Mouse (Mus musculus): ENCODE results near the gene Mfsd14a.

The Mfsd14a gene

DNA sequence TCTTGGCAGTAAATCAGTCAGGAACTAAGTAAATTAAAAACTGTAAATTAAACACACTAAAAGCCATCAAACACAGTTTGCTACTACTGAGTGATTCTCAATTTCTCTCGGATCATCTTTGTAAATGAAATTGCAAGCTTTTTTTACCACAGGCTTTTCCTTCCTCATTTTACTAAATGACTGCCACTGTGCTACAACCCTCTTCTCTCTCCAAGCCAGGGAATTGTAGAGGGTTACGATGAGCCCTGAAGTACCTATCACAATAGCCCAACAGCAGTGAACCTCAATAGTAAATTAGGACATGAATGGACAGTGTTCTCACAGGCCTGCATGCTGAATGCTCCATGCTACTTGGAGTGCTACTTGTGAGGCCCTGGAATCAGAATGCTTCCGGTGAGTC is 28.4 kb downstream of the Mfsd14a start:
- no peak for TF ChIP-seq GATA4 (IDR thresholded peaks at IDR 0.05; ENCODE audit: insufficient replicate concordance, low read length)

DNA sequence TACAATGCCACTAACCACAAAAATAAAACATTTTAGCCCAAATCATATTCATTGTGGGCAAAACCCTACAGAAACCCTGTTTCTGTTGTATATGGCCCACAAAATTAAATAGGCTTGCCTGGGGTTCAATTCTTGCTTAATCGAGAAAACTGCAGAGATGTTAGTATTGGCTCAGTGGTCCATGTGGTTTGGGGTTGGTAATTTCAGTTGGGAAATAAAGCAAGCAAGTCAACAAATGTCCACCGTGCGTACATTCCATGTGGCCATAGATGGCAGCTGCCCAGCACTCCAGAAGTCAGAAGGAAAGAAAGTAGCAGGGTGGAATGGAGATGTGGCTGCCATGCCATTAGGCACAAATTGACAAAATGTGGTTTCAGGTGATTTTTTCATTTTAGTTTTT is 29.5 kb downstream of the Mfsd14a start:
- TF ChIP-seq GATA4 (IDR thresholded peaks at IDR 0.05; ENCODE audit: insufficient replicate concordance, low read length): no peak

DNA sequence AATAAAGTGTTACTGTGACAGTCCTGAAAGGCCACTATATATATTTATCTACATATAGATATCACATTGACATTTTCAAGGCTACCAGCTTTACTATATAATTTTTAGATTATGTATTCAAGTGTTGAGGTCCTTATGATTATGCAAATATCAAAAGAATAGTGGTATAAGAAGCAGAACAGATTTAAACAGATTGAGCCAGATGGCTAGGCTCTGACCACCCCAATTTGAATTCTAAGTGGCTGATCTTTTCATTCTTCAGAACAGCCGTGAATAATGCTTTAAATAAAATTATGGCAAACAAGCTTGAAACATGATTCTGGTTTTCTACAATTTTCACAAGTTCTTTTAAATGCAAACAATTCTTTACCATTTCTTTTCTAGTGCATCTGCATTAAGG is 31.0 kb downstream of the Mfsd14a start:
- TF ChIP-seq GATA4 (IDR thresholded peaks at IDR 0.05; ENCODE audit: insufficient replicate concordance, low read length): no peak

- TF ChIP-seq GATA4 (IDR thresholded peaks at IDR 0.05; ENCODE audit: insufficient replicate concordance, low read length): no peak
These were observed 39.8 kb downstream of the Mfsd14a start for GRCm38 (mm10) chr3:116622641-116623040.

- TF ChIP-seq GATA4 (IDR thresholded peaks at IDR 0.05; ENCODE audit: insufficient replicate concordance, low read length): no peak
These were observed 41.7 kb downstream of the Mfsd14a start for GRCm38 (mm10) chr3:116620636-116621370.

DNA sequence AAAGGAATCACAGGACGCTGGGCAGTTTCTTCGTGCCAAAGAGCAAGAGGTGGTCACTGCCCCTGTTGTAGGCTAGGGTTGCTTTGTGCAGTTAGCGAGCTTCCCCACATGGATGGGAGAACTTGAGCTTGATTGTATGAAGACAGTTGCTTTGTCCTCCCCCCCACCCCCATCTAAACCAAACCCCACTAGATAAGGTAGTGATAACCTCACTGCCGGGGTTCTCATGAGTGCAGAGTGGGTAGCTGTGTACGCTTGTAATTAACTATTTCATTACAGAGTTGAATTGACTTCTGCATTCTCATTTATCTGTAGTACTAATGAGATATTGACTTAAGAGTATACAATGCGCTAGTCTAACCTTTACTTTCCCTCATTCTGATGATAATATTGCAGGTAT is 43.6 kb downstream of the Mfsd14a start:
- no peak for TF ChIP-seq GATA4 (IDR thresholded peaks at IDR 0.05; ENCODE audit: insufficient replicate concordance, low read length)

- no peak for TF ChIP-seq GATA4 (IDR thresholded peaks at IDR 0.05; ENCODE audit: insufficient replicate concordance, low read length)
These were observed 47.0 kb downstream of the Mfsd14a start for GRCm38 (mm10) chr3:116615318-116616068.

DNA sequence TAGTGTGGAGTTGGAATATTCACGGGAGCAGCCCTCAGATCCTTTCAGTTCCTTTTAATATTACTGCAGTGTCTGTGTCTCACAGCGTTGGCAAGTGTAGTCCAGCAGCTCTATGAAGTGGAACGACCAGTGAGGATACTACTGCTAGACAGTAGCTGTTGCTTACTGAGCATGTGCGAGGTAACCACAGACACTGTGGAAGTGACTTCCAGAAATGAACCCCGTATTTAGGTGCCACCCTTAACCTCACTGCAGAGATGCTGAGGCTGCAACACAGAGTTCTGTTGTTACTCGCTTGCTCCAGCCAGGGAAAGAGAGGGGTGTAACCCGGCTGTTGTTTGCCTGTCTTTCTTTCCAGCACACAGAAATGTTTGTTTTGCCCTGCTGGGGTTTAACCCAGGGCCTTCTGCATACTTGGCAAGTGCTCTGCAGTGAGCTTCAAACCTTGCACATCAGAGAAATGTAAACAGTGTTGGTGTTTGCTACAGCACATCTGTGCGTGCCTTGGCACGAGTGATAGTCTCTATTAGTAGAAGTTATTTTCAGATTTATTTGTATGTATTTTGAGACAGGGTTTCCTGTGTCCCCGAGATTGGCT is 48.1 kb downstream of the Mfsd14a start, which contains the start of gene Trmt13:
TSS of gene Trmt13 (minus strand) at position 293 of the 598 bp plus-strand sequence.
- TF ChIP-seq GATA4 (IDR thresholded peaks at IDR 0.05; ENCODE audit: insufficient replicate concordance, low read length): no peak

GRCm38 (mm10) chr3:116604570-116604969 is 57.9 kb downstream of the Mfsd14a start:
- TF ChIP-seq GATA4 (IDR thresholded peaks at IDR 0.05; ENCODE audit: insufficient replicate concordance, low read length): no peak

DNA sequence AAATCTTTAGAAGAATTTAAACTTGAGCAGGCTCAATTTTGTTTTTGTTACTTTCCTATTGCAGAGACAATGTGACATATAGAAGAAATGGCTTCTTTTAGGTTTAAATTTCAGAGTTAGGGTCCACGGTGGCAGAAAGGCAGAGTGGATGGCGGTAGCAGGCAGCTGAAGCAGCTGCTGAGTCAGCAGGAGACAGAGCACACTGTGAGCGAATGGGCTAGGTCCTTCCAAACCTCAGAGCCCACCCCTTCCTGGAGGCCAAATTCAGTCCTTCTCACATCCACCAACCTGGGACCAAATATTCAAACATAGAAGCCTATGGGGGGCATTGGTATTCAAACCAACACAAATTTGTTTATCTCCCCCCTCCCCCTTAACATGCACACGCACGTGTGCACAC is 60.7 kb downstream of the Mfsd14a start:
- no peak for TF ChIP-seq GATA4 (IDR thresholded peaks at IDR 0.05; ENCODE audit: insufficient replicate concordance, low read length)

DNA sequence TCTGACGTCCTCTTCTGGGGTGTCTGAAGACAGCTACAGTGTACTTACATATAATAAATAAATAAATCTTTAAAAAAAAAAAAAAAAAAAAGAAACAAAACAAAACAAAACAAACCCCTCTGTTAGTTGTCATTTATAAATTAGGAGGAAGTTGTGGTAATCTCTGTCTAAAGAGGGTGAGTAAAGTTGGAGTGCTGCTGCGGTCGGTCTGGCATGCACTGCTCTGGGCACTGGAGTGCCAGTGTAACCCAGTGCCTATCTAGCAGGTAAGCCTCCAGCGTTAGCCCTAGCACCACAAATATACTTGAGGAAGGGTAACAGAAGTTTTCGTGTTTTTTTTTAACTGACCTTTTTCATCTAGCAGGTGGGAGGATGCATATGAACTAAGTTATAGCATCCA is 61.5 kb downstream of the Mfsd14a start:
- no peak for TF ChIP-seq GATA4 (IDR thresholded peaks at IDR 0.05; ENCODE audit: insufficient replicate concordance, low read length)

GRCm38 (mm10) chr3:116599705-116600104 is 62.8 kb downstream of the Mfsd14a start:
- TF ChIP-seq GATA4 (IDR thresholded peaks at IDR 0.05; ENCODE audit: insufficient replicate concordance, low read length): no peak

DNA sequence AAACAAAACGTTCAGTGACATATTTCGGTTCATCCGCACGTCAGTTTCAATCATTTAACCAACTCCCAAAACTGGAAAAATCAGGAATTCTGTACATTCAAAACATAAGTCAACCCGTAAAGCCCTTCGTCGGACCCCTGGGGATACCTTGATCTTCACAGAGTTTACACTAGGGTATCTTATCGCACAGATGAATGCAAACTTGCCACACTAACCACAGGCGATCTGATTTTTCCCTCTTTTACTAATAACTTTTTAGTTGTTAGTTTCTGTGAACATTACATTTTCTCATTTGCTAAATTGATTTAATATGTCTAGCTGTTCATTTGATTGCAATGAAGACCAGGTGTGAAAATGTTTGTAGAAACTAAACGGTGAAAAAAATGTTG is 66.9 kb downstream of the Mfsd14a start:
- no peak for TF ChIP-seq GATA4 (IDR thresholded peaks at IDR 0.05; ENCODE audit: insufficient replicate concordance, low read length)

GRCm38 (mm10) chr3:116594728-116595602 is 67.5 kb downstream of the Mfsd14a start, which contains the start of gene Sass6:
Gene Sass6 (plus strand): TSS chr3:116594982.
- TF ChIP-seq GATA4 (IDR thresholded peaks at IDR 0.05; ENCODE audit: insufficient replicate concordance, low read length): peak; percentile 45; the same call in 1 of the 2 replicates
